Mouse (Mus musculus): ENCODE data around the gene Rwdd2a. TPM values are rescaled to one million over a fixed set of nuclear protein-coding genes. Genes with fewer than 3 reads are reported as not detected.

The Rwdd2a gene
- total RNA-seq (2021), result under 1 TPM; 0.76 to 0.83 TPM
- long read RNA-seq, experiment 1, partial matches to known transcripts, result 0 of 1 reads
- long read RNA-seq, experiment 1, other reads (novel, unspliced or antisense), result 0 of 1 reads
- long read RNA-seq, experiment 2, partial matches to known transcripts, result 0 of 1 reads
- long read RNA-seq, experiment 2, other reads (novel, unspliced or antisense), result 0 of 1 reads

- DNase-seq, result peak; percentile 97
- intact Hi-C loops (cut with DNase I), result no loop called here
Observed at GRCm38 (mm10) chr9:86571540-86572135, at the start of gene Rwdd2a, which contains the start of gene Pgm3. TSS of gene Rwdd2a (plus strand) at chr9:86571991. TSS of gene Pgm3 (minus strand) at chr9:86571842.

- DNase-seq, result no peak
- intact Hi-C loops (cut with DNase I), result no loop called here
Observed at GRCm38 (mm10) chr9:86522335-86522734, 49.5 kb upstream of the Rwdd2a start.

- intact Hi-C loops (cut with DNase I), result no loop called here
- peak in 1 of 2 experiments; percentile 4 for DNase-seq
Observed at GRCm38 (mm10) chr9:86525600-86525999, 46.2 kb upstream of the Rwdd2a start.

GRCm38 (mm10) chr9:86534071-86534470 is 37.7 kb upstream of the Rwdd2a start:
- intact Hi-C loops (cut with DNase I), result no loop called here
- DNase-seq, result no peak

- intact Hi-C loops (cut with DNase I), result no loop called here
- no peak for DNase-seq
Observed at GRCm38 (mm10) chr9:86543451-86543850, 28.3 kb upstream of the Rwdd2a start.

GRCm38 (mm10) chr9:86544559-86544958 is 27.2 kb upstream of the Rwdd2a start:
- no peak for DNase-seq
- intact Hi-C loops (cut with DNase I), result no loop called here

GRCm38 (mm10) chr9:86549637-86550162 is 22.1 kb upstream of the Rwdd2a start:
- intact Hi-C loops (cut with DNase I), result no loop called here
- no peak for DNase-seq

- DNase-seq, result no peak
- intact Hi-C loops (cut with DNase I), result no loop called here
Observed at GRCm38 (mm10) chr9:86550717-86551116, 21.1 kb upstream of the Rwdd2a start.

GRCm38 (mm10) chr9:86553886-86554285 is 17.9 kb upstream of the Rwdd2a start:
- intact Hi-C loops (cut with DNase I), result no loop called here

GRCm38 (mm10) chr9:86554641-86555040 is 17.1 kb upstream of the Rwdd2a start:
- DNase-seq, result no peak
- intact Hi-C loops (cut with DNase I), result no loop called here

More at GRCm38 (mm10) chr9:86553886-86554285, 17.9 kb upstream of the Rwdd2a start:
- DNase-seq, result no peak

GRCm38 (mm10) chr9:86560543-86560942 is 11.2 kb upstream of the Rwdd2a start:
- no peak for DNase-seq
- intact Hi-C loops (cut with DNase I), result no loop called here

- intact Hi-C loops (cut with DNase I), result no loop called here
- no peak for DNase-seq
Observed at GRCm38 (mm10) chr9:86569314-86569910, 2.4 kb upstream of the Rwdd2a start.

- intact Hi-C loops (cut with DNase I), result no loop called here
- DNase-seq, result no peak
Observed at GRCm38 (mm10) chr9:86570261-86570890, 1.4 kb upstream of the Rwdd2a start.

GRCm38 (mm10) chr9:86570946-86571345 is 845 bp upstream of the Rwdd2a start:
- DNase-seq, result no peak
- intact Hi-C loops (cut with DNase I), result no loop called here

- intact Hi-C loops (cut with DNase I), result no loop called here
- DNase-seq, result no peak
Observed at GRCm38 (mm10) chr9:86572196-86572595, 405 bp downstream of the Rwdd2a start.

GRCm38 (mm10) chr9:86572636-86573291 is 973 bp downstream of the Rwdd2a start:
- peak; percentile 77 to 80 for DNase-seq
- intact Hi-C loops (cut with DNase I), result no loop called here

GRCm38 (mm10) chr9:86573616-86574303 is 2.0 kb downstream of the Rwdd2a start:
- no peak for DNase-seq
- intact Hi-C loops (cut with DNase I), result loop anchor here (2.0 kb wide), 1 partner anchor 107 kb away; the partner anchor contains the start of gene Dop1a

GRCm38 (mm10) chr9:86575178-86575577 is 3.4 kb downstream of the Rwdd2a start:
- no peak for DNase-seq
- intact Hi-C loops (cut with DNase I), result loop anchor here (2.0 kb wide), 1 partner anchor 108 kb away; the partner anchor contains the start of gene Dop1a

GRCm38 (mm10) chr9:86579657-86580056 is 7.9 kb downstream of the Rwdd2a start:
- intact Hi-C loops (cut with DNase I), result no loop called here

GRCm38 (mm10) chr9:86583740-86584139 is 11.9 kb downstream of the Rwdd2a start:
- intact Hi-C loops (cut with DNase I), result no loop called here
- peak; percentile 69 to 83 for DNase-seq

More at GRCm38 (mm10) chr9:86579657-86580056, 7.9 kb downstream of the Rwdd2a start:
- DNase-seq, result no peak
